Mouse (Mus musculus) stomach, embryonic 15.5 days (tissue): Measurements from ENCODE around the gene Heatr9. TPM values are rescaled to one million over a fixed set of nuclear protein-coding genes. Genes with fewer than 3 reads are reported as not detected.

Experiments used
- ATAC-seq: fragments of 200-750 bp; cut with Nextera tagmentation; 2 replicates; pipeline ENCODE4 v1.8.0; 2017; ENCODE audit warnings: low read depth, moderate number of reproducible peaks, moderate TSS enrichment; ENCODE audit not compliant: insufficient read depth, low FRiP score
- H3K27ac ChIP-seq: fragments of 300-500 bp; sonication (generic); 2 replicates; pipeline ENCODE4 v1.5.1; 2015; ENCODE audit warnings: mild to moderate bottlenecking, inconsistent platforms
- H3K27me3 ChIP-seq: fragments of 300-500 bp; sonication (generic); replicated peaks from 2 replicates; pipeline ENCODE4 v1.6.1; 2015; ENCODE audit warnings: inconsistent platforms
- H3K36me3 ChIP-seq: fragments of 300-500 bp; sonication (generic); 2 replicates; pipeline ENCODE4 v1.6.1; 2015; ENCODE audit warnings: inconsistent platforms
- H3K4me1 ChIP-seq: fragments of 300-500 bp; sonication (generic); 2 replicates; pipeline ENCODE4 v1.6.1; 2015; ENCODE audit warnings: inconsistent platforms
- H3K4me2 ChIP-seq: fragments of 300-500 bp; sonication (generic); 2 replicates; pipeline ENCODE4 v1.6.1; 2015; ENCODE audit warnings: mild to moderate bottlenecking, inconsistent platforms
- H3K4me3 ChIP-seq: fragments of 300-500 bp; sonication (generic); replicated peaks from 2 replicates; pipeline ENCODE4 v1.5.1; 2015; ENCODE audit warnings: inconsistent platforms
- H3K9ac ChIP-seq: fragments of 300-500 bp; sonication (generic); 2 replicates; pipeline ENCODE4 v1.6.1; 2015; ENCODE audit warnings: inconsistent platforms
- H3K9me3 ChIP-seq: fragments of 300-500 bp; sonication (generic); 2 replicates; pipeline ENCODE4 v1.6.1; 2016; ENCODE audit warnings: inconsistent platforms
- WGBS: fragments of 180-500 bp; shearing (Covaris S2); methylation state at CpG from one replicate; pipeline ENCODE4 v1.1.7; 2015; 5-methylcytosine and 5-hydroxymethylcytosine counted together
- polyA plus RNA-seq: library from polyadenylated mRNA; unstranded; fragments of >200 nt; fragmentation: Nextera tagmentation; extraction: Ambion mirVana; gene quantifications from 2 replicates; pipeline ENCODE4 v1.2.1, GENCODE M21; 2015

Heatr9 gene
- polyA plus RNA-seq, 1 experiment from 2014 or later, result not detected

DNA sequence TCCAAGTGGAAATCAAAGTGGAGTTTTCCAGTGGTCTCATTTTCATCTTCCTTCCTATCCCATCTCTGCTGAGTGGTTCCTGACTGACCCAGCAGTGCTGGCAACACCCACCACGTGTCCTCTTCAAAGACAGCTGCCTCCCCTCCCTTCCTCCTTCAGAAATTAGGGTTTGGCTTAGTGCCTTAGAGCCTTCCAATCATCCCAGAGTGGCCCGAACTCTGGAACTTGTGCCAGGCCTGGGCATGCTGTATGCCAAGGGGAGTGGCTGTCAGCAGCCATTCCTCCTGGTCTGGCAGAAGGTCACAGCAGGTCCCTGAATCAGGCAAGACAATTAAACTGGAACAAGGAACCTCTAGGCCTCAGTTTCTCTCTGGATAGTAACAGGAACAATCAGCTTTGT lies 56.0 kb downstream of the Heatr9 start:
- Histone ChIP-seq H3K27me3 (peaks cover 14% of the 10 kb centered on the region), H3K4me2 (no peak overlapping the region), H3K36me3 (no peaks in the 10 kb centered on the region), H3K9ac (no peak overlapping the region), H3K4me3 (no peak overlapping the region), H3K4me1 (no peaks in the 10 kb centered on the region), H3K9me3 (no peaks in the 10 kb centered on the region), H3K27ac (no peak overlapping the region)
- whole genome bisulfite sequencing, result 26% methylated on average over 2 of the region's 2 CpGs
- ATAC-seq, result no peak

DNA sequence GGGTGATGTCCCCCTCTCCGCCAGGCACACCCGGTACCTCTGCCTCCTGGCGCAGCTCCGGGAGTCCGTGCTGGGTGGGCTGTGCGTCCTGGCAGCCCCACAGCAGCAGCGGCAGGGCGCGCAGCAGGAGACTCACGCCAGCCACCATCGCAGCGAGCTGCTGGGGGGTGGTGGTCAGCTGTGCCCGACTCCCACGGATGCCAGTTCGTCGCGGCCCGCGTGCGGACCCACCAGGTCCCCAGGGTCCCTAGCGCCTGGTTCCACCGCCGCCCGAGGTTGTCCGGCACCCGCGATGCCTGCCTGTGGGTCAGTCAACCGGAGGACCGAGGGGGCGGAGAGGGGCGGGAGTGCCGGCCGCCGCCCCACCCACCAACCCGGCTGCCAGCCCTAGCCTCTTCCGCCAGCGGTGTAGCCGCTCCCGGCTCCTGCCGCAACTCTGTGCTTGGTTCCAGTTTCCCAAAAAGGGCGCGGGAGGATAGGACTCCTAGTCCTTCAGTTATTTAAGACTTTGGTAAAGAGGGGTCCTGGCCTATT lies 59.2 kb downstream of the Heatr9 start, which contains the start of gene Mmp28:
Mmp28 (minus strand) TSS at position 361 of the 534 bp plus-strand sequence.
- no peaks in the 10 kb centered on the region for H3K9me3 ChIP-seq
- H3K27me3 ChIP-seq, result peaks cover 14% of the 10 kb centered on the region
- peak within 1 kb of the TSS; percentile 61 for H3K4me3 ChIP-seq
- H3K36me3 ChIP-seq, result no peaks in the 10 kb centered on the region
- peak; percentile 70; the same call in 1 of the 2 replicates for ATAC-seq
- no peak within 1 kb of the TSS for H3K27ac ChIP-seq
- no peaks in the 10 kb centered on the region for H3K4me1 ChIP-seq
- WGBS, result under 1% methylated on average over 39 of the region's 42 CpGs
- H3K4me2 ChIP-seq, result peak within 1 kb of the TSS; percentile 96
- H3K9ac ChIP-seq, result peak within 1 kb of the TSS; percentile 51

Other genes starting within 250 kb of the Heatr9 start
- 1.1 and 2.6 TPM in 2 replicates for gene Slfn14, start 235.4 kb downstream of the Heatr9 start, polyA plus RNA-seq
- 42.3 and 53.0 TPM in 2 replicates for gene Ap2b1, start 223.2 kb downstream of the Heatr9 start, polyA plus RNA-seq
- gene Pex12, start 219.6 kb downstream of the Heatr9 start, polyA plus RNA-seq, result 14.0 TPM in 2 replicates
- gene Rasl10b, start 113.0 kb downstream of the Heatr9 start, polyA plus RNA-seq, result 2.4 and 2.7 TPM in 2 replicates
- gene Gas2l2, start 92.7 kb downstream of the Heatr9 start, polyA plus RNA-seq, result 0.08 TPM in 1 of 2 replicates, not detected in the other
- 0.72 and 1.1 TPM in 2 replicates for gene 1700020L24Rik, start 84.5 kb downstream of the Heatr9 start, polyA plus RNA-seq
- 2.4 and 3.1 TPM in 2 replicates for gene Mmp28, start 59.1 kb downstream of the Heatr9 start, polyA plus RNA-seq
- gene Taf15, start 49.1 kb downstream of the Heatr9 start, polyA plus RNA-seq, result 13.4 and 14.9 TPM in 2 replicates
- gene Ccl5, start 8.3 kb upstream of the Heatr9 start, polyA plus RNA-seq, result 1.6 and 1.7 TPM in 2 replicates
- 12.9 and 14.2 TPM in 2 replicates for gene Ccl9, start 56.5 kb upstream of the Heatr9 start, polyA plus RNA-seq
- gene Ccl6, start 70.9 kb upstream of the Heatr9 start, polyA plus RNA-seq, result 12.5 and 16.1 TPM in 2 replicates
- not detected in 2 replicates for gene Rpl9-ps1, start 123.4 kb upstream of the Heatr9 start, polyA plus RNA-seq
- gene Ccl3, start 127.2 kb upstream of the Heatr9 start, polyA plus RNA-seq, result 0.66 and 1.0 TPM in 2 replicates
- 0.21 and 0.71 TPM in 2 replicates for gene Ccl4, start 140.4 kb upstream of the Heatr9 start, polyA plus RNA-seq
- gene Wfdc17, start 181.8 kb upstream of the Heatr9 start, polyA plus RNA-seq, result 4.7 and 6.0 TPM in 2 replicates
- 0.57 and 0.66 TPM in 2 replicates for gene Wfdc18, start 186.8 kb upstream of the Heatr9 start, polyA plus RNA-seq
- gene Wfdc21, start 224.8 kb upstream of the Heatr9 start, polyA plus RNA-seq, result 8.1 and 9.1 TPM in 2 replicates
- gene Heatr6, start 231.5 kb upstream of the Heatr9 start, polyA plus RNA-seq, result 21.1 TPM in 2 replicates